15 mouse cellular contexts compared by ENCODE assay signal in the genomic region with DNA sequence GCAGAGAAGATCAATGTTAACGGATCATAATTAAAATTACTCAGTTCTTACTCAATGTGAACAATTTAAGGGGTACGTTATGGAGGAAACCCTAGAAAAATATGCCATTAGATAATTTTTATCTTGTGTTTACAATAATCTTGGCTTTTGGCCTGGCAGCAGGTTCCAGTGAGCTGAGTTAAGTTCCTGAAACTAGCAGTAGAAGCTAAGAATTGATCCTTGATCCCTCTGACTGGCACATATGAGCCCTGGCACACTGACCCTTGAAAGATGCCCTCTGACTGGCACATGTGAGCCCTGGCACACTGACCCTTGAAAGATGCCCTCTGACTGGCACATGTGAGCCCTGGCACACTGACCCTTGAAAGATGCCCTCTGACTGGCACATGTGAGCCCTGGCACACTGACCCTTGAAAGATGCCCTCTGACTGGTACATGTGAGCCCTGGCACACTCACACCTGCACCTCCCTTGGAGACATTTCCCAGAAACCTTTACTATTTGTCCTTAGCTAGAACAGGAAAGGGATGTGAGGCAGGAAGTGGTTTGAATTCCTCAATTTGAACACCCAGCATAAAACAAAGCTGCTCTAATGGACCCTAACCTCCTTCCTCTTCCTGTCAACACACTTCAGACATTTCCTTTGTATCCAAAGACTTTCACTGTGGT. TPM values are rescaled to one million over a fixed set of nuclear protein-coding genes. Genes with fewer than 3 reads are reported as not detected.
A peak's percentile ranks its signal among the peaks of the same experiment; 100 is the strongest.
DNase-seq lines count a peak whose midpoint lies in the region; ATAC-seq and TF ChIP-seq lines count a peak whose summit lies in the region.
"Had no signal": no experiment of that assay in that cellular context is flagged by ENCODE, and none has a peak within 500 bp of the region (broad histone marks: within the 10 kb centered on the region; RNA-seq: fewer than 3 reads in every experiment).

No protein-coding gene starts in this region.

- H3K4me1 ChIP-seq in heart, embryonic 16.5 days (ENCODE audit: control insufficient read depth, insufficient read depth, low read length): 0 out of 2 replicates have a peak, but pooled peaks cover 2% of the 10 kb centered on the region
- no peaks in the 10 kb centered on the region for H3K4me1 ChIP-seq in forebrain, postnatal 0 days (ENCODE audit: insufficient read depth)
- H3K4me1 ChIP-seq: intestine, embryonic 15.5 days; limb, embryonic 12.5 days had no signal

- H3K4me2 ChIP-seq in heart, embryonic 16.5 days (ENCODE audit: low read depth, low read length): no peak overlapping the region
- H3K4me2 ChIP-seq in forebrain, postnatal 0 days (ENCODE audit: low read depth): no peak overlapping the region
- H3K4me2 ChIP-seq: intestine, embryonic 15.5 days; limb, embryonic 12.5 days had no signal

- H3K27me3 ChIP-seq in heart, embryonic 16.5 days (ENCODE audit: control insufficient read depth, insufficient read depth, low read length): no peaks in the 10 kb centered on the region
- H3K27me3 ChIP-seq in forebrain, postnatal 0 days (ENCODE audit: insufficient read depth, low read length): no peaks in the 10 kb centered on the region
- H3K27me3 ChIP-seq: intestine, embryonic 15.5 days; limb, embryonic 12.5 days had no signal

- H3K4me3 ChIP-seq in layer of hippocampus, adult 2 months: no peak overlapping the region
- H3K4me3 ChIP-seq in heart, embryonic 16.5 days (ENCODE audit: low read length): no peak overlapping the region
- no peak overlapping the region for H3K4me3 ChIP-seq in forebrain, postnatal 0 days (ENCODE audit: low read depth, low read length)
- H3K4me3 ChIP-seq: intestine, embryonic 15.5 days; limb, embryonic 12.5 days had no signal

- H3K36me3 ChIP-seq in heart, embryonic 16.5 days (ENCODE audit: control insufficient read depth, insufficient read depth): no peaks in the 10 kb centered on the region
- no peaks in the 10 kb centered on the region for H3K36me3 ChIP-seq in forebrain, postnatal 0 days (ENCODE audit: insufficient read depth)
- H3K36me3 ChIP-seq: intestine, embryonic 15.5 days; limb, embryonic 12.5 days had no signal

- no peak for TF ChIP-seq CTCF in layer of hippocampus, adult 2 months (conservative IDR thresholded peaks at IDR 0.05)
- TF ChIP-seq CTCF in forebrain, postnatal 0 days (IDR thresholded peaks at IDR 0.05; ENCODE audit: low read depth): no peak

- WGBS in heart, embryonic 16.5 days: 43% methylated on average over 2 of the region's 2 CpGs
- WGBS in forebrain, postnatal 0 days: 82% methylated on average over 2 of the region's 2 CpGs

- no peaks in the 10 kb centered on the region for H3K9me3 ChIP-seq in heart, embryonic 16.5 days (replicated peaks; ENCODE audit: control insufficient read depth, low read length)
- no peaks in the 10 kb centered on the region for H3K9me3 ChIP-seq in forebrain, postnatal 0 days (ENCODE audit: low read length)
- H3K9me3 ChIP-seq: intestine, embryonic 15.5 days; limb, embryonic 12.5 days had no signal

- ATAC-seq in activated CD4-positive, CD25-positive, alpha-beta regulatory T cell, adult 4 months: peak; percentile 81
- ATAC-seq in heart, embryonic 16.5 days (replicated peaks; ENCODE audit: extremely low read depth, insufficient read depth, low FRiP score): peak; percentile 58; the same call in 1 of the 2 replicates
- ATAC-seq in megakaryocyte, adult 5-6 weeks (ENCODE audit: poor library complexity, severe bottlenecking): peak; percentile 30
- ATAC-seq in forebrain, postnatal 0 days: no peak
- ATAC-seq: intestine, embryonic 15.5 days; midbrain, embryonic 16.5 days had no signal

- no peak for DNase-seq in layer of hippocampus, adult 2 months (ENCODE audit: low spot score in 2 of 2)
- no peak for DNase-seq in layer of hippocampus, adult 8-10 months (ENCODE audit: low spot score in 2 of 2)
- no peak for DNase-seq in cerebellum, adult 9-10 months
- no peak for DNase-seq in left cerebral cortex, postnatal 36 days (ENCODE audit: low spot score in 2 of 2)
- DNase-seq in forebrain, postnatal 0 days: no peak
- DNase-seq: adrenal gland, postnatal 14 days; cerebellum, postnatal 36 days; gastrocnemius, postnatal 10 days had no signal

- H3K9ac ChIP-seq in heart, embryonic 16.5 days (ENCODE audit: low read length): no peak overlapping the region
- no peak overlapping the region for H3K9ac ChIP-seq in forebrain, postnatal 0 days
- H3K9ac ChIP-seq: intestine, embryonic 15.5 days; limb, embryonic 12.5 days had no signal

- H3K27ac ChIP-seq in layer of hippocampus, adult 2 months: peak overlapping the region; percentile 75
- peak overlapping the region; percentile 57 for H3K27ac ChIP-seq in heart, embryonic 16.5 days (ENCODE audit: low read length)
- no peak overlapping the region for H3K27ac ChIP-seq in forebrain, postnatal 0 days (ENCODE audit: low read depth, low read length)
- H3K27ac ChIP-seq: limb, embryonic 12.5 days had no signal

- intact Hi-C loops in left cerebral cortex, postnatal 36 days (cut with DNase I): no loop called here

RNA-seq across cellular contexts. Expression of a gene that starts 9.4 kb away (rescaled TPM):
- total RNA-seq in layer of hippocampus, adult 2 months (2021): not detected
- total RNA-seq in layer of hippocampus, adult 8-10 months (2022): under 1 TPM in 1 of 4 experiments, not detected in 3; 0.20 TPM
- polyA plus RNA-seq in activated CD4-positive, CD25-positive, alpha-beta regulatory T cell, adult 4 months (2017; shearing (Covaris generic)): not detected
- polyA plus RNA-seq in heart, embryonic 16.5 days (2015; fragmentation: Nextera tagmentation; extraction: Ambion mirVana): 0.21 and 0.37 TPM in 2 replicates
- not detected in 2 replicates for total RNA-seq in megakaryocyte, adult 5-6 weeks (2015)
- not detected in 2 replicates for total RNA-seq in megakaryocyte, adult 5-6 weeks (2017)
- under 1 TPM; 0.20 to 0.25 TPM for total RNA-seq in left cerebral cortex, postnatal 36 days (2021)
- total RNA-seq in forebrain, postnatal 0 days (2014; rRNA removed): not detected in 2 replicates
- polyA plus RNA-seq in forebrain, postnatal 0 days (2015; fragmentation: Nextera tagmentation; extraction: Ambion mirVana): not detected in 2 replicates
- polyA plus RNA-seq: limb, embryonic 12.5 days; midbrain, embryonic 16.5 days had no signal

RNA-seq across cellular contexts. Expression of a gene that starts 42.3 kb away (rescaled TPM):
- total RNA-seq in layer of hippocampus, adult 2 months (2021): 1 to 10 TPM in 1 of 2 experiments, under 1 TPM in 1; 0.83 to 1.1 TPM
- total RNA-seq in layer of hippocampus, adult 8-10 months (2022): 1 to 10 TPM; 1.3 to 2.0 (median 1.5) TPM
- under 1 TPM; 0.60 to 0.85 TPM for polyA plus RNA-seq in activated CD4-positive, CD25-positive, alpha-beta regulatory T cell, adult 4 months (2017; shearing (Covaris generic))
- polyA plus RNA-seq in heart, embryonic 16.5 days (2015; fragmentation: Nextera tagmentation; extraction: Ambion mirVana): 0.31 and 0.43 TPM in 2 replicates
- total RNA-seq in megakaryocyte, adult 5-6 weeks (2015): 14.4 and 16.7 TPM in 2 replicates
- 6.7 and 9.6 TPM in 2 replicates for total RNA-seq in megakaryocyte, adult 5-6 weeks (2017)
- total RNA-seq in left cerebral cortex, postnatal 36 days (2021): 1 to 10 TPM; 1.1 to 1.4 TPM
- total RNA-seq in forebrain, postnatal 0 days (2014; rRNA removed): 1.00 and 1.7 TPM in 2 replicates
- polyA plus RNA-seq in forebrain, postnatal 0 days (2015; fragmentation: Nextera tagmentation; extraction: Ambion mirVana): 0.78 and 1.6 TPM in 2 replicates

RNA-seq across cellular contexts. Expression of a gene that starts 43.5 kb away (rescaled TPM):
- total RNA-seq in layer of hippocampus, adult 2 months (2021): not detected
- not detected for total RNA-seq in layer of hippocampus, adult 8-10 months (2022)
- not detected for polyA plus RNA-seq in activated CD4-positive, CD25-positive, alpha-beta regulatory T cell, adult 4 months (2017; shearing (Covaris generic))
- not detected in 2 replicates for polyA plus RNA-seq in heart, embryonic 16.5 days (2015; fragmentation: Nextera tagmentation; extraction: Ambion mirVana)
- total RNA-seq in megakaryocyte, adult 5-6 weeks (2015): 0.11 TPM in 1 of 2 replicates, not detected in the other
- total RNA-seq in megakaryocyte, adult 5-6 weeks (2017): not detected in 2 replicates
- total RNA-seq in left cerebral cortex, postnatal 36 days (2021): not detected
- not detected in 2 replicates for total RNA-seq in forebrain, postnatal 0 days (2014; rRNA removed)
- polyA plus RNA-seq in forebrain, postnatal 0 days (2015; fragmentation: Nextera tagmentation; extraction: Ambion mirVana): not detected in 2 replicates
- total RNA-seq: adrenal gland, postnatal 14 days; gastrocnemius, postnatal 10 days had no signal
- polyA plus RNA-seq: intestine, embryonic 15.5 days; limb, embryonic 12.5 days; midbrain, embryonic 16.5 days; stomach, embryonic 16.5 days had no signal

RNA-seq across cellular contexts. Expression of a gene that starts 51.8 kb away (rescaled TPM):
- not detected for total RNA-seq in layer of hippocampus, adult 2 months (2021)
- total RNA-seq in layer of hippocampus, adult 8-10 months (2022): not detected
- not detected for polyA plus RNA-seq in activated CD4-positive, CD25-positive, alpha-beta regulatory T cell, adult 4 months (2017; shearing (Covaris generic))
- polyA plus RNA-seq in heart, embryonic 16.5 days (2015; fragmentation: Nextera tagmentation; extraction: Ambion mirVana): not detected in 2 replicates
- not detected in 2 replicates for total RNA-seq in megakaryocyte, adult 5-6 weeks (2015)
- not detected in 2 replicates for total RNA-seq in megakaryocyte, adult 5-6 weeks (2017)
- total RNA-seq in left cerebral cortex, postnatal 36 days (2021): not detected
- total RNA-seq in forebrain, postnatal 0 days (2014; rRNA removed): not detected in 2 replicates
- polyA plus RNA-seq in forebrain, postnatal 0 days (2015; fragmentation: Nextera tagmentation; extraction: Ambion mirVana): not detected in 2 replicates
- total RNA-seq: adrenal gland, postnatal 14 days; gastrocnemius, postnatal 10 days had no signal
- polyA plus RNA-seq: intestine, embryonic 15.5 days; limb, embryonic 12.5 days; midbrain, embryonic 16.5 days; stomach, embryonic 16.5 days had no signal

RNA-seq across cellular contexts. Expression of a gene that starts 53.8 kb away (rescaled TPM):
- 10 to 100 TPM in 1 of 2 experiments, 1 to 10 TPM in 1; 5.2 to 12.0 TPM for total RNA-seq in layer of hippocampus, adult 2 months (2021)
- total RNA-seq in layer of hippocampus, adult 8-10 months (2022): 10 to 100 TPM in 3 of 4 experiments, 1 to 10 TPM in 1; 8.5 to 15.5 (median 10.8) TPM
- polyA plus RNA-seq in activated CD4-positive, CD25-positive, alpha-beta regulatory T cell, adult 4 months (2017; shearing (Covaris generic)): 1 to 10 TPM in 1 of 2 experiments, not detected in 1; 9.9 TPM
- not detected in 2 replicates for polyA plus RNA-seq in heart, embryonic 16.5 days (2015; fragmentation: Nextera tagmentation; extraction: Ambion mirVana)
- total RNA-seq in megakaryocyte, adult 5-6 weeks (2015): 43.8 TPM in 1 of 2 replicates, not detected in the other
- total RNA-seq in megakaryocyte, adult 5-6 weeks (2017): 161 and 177 TPM in 2 replicates
- 10 to 100 TPM in 1 of 2 experiments, 1 to 10 TPM in 1; 10.0 to 13.0 TPM for total RNA-seq in left cerebral cortex, postnatal 36 days (2021)
- total RNA-seq in forebrain, postnatal 0 days (2014; rRNA removed): 13.1 and 19.0 TPM in 2 replicates
- polyA plus RNA-seq in forebrain, postnatal 0 days (2015; fragmentation: Nextera tagmentation; extraction: Ambion mirVana): not detected in 2 replicates
- polyA plus RNA-seq: intestine, embryonic 15.5 days; limb, embryonic 12.5 days; midbrain, embryonic 16.5 days; stomach, embryonic 16.5 days had no signal
